Mouse (Mus musculus): ENCODE data around the gene Specc1.

- TF ChIP-seq CTCF (IDR thresholded peaks at IDR 0.05; ENCODE audit: extremely low read depth, insufficient read depth, insufficient read length, insufficient replicate concordance) (no peak), POLR2A (IDR thresholded peaks at IDR 0.05; ENCODE audit: low read depth, low read length) (no peak)
These were observed 72.6 kb downstream of the Specc1 start for GRCm38 (mm10) chr11:62029171-62029570.

Data from spleen, adult 2 months (tissue).